Mouse (Mus musculus): ENCODE measurements around the gene 1700025G04Rik.

DNA sequence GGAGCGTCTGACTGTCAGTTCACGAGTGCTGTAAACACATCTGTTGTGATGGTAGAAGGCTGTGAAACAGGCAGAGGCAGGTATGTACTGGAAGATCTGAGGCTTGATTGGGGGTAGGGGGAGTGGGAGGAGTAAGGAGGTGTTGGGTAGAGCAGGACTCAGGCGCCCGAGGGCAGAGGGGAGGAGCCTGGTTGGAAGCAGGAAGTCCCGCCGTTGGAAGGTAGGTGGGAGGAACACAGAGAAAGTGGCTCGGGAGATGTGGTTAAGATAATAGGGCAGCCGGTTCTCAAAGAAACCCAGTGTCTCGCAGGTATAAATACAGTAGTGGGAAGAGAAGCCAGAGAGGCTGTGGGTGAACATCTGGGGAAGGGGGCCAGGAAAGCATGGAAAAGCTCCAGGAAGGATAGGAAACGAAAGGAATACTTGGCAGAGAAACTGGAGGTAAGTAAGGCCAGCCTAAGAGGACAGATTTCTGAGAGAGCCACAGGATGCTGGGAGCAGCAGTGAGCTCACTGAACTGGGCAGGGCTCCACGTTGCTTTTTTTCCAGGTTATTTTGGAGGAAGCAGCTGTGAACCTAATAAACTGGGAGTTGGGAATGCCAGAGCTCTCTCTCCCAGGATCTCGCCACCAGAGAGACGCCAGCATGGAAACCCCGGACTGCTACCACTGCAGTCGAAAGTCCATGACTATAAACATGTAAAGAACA is 5.1 kb downstream of the 1700025G04Rik start:
- TF ChIP-seq TAL1 (IDR thresholded peaks at IDR 0.05; ENCODE audit: low read length) (no peak), GATA1 (IDR thresholded peaks at IDR 0.05; ENCODE audit: low read length) (no peak)
